Mouse (Mus musculus) CH12F3 (cell line): ENCODE measurements around the gene Pik3ca.

Source experiments
- in situ Hi-C: fragments of 300-500 bp; cut with MboI; formaldehyde crosslinking; loops from 2 replicates; pipeline ENCODE4 v1.14.3; 2020; ENCODE audit warnings: low sequenced_read_pairs

The Pik3ca gene

DNA sequence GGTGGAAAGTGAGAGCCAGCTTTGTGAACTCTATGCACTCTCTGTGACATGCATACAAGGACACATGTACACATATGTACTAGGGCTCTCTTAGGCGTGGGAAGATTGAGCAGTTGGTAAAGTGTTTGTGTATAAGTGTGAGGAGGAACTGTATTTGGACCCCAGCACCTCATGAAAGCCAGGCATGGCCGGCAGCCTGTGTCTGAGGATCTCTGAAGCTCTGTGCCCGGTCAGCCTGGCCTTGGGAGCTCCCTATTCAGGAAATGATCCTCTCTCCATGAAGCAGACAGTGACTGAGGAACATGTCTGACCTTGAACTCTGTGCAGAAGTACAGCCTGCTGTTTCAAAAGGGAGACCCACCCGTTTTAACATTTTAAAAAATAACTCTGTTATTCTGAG, 41.2 kb downstream of the Pik3ca start:
- in situ Hi-C loops = no loop called here

DNA sequence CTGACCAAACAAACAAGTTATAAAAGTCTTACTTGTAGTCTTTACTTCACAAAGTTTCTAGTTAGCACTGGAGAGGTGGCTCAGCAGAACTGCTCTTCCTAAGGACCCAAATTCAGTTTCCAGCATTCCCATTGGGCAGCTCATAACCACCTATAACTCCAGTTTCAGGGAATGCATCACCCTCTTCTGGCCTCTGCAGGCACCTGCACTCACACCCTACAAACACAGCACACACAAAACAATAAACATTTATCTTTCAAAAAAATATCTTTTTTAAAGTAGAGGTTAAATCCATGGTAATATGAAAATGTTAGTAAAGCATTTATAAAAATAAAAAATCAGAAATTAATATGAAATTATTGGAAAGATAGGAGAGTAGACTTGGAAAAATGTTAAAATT, 44.2 kb downstream of the Pik3ca start:
- in situ Hi-C loops = no loop called here

DNA sequence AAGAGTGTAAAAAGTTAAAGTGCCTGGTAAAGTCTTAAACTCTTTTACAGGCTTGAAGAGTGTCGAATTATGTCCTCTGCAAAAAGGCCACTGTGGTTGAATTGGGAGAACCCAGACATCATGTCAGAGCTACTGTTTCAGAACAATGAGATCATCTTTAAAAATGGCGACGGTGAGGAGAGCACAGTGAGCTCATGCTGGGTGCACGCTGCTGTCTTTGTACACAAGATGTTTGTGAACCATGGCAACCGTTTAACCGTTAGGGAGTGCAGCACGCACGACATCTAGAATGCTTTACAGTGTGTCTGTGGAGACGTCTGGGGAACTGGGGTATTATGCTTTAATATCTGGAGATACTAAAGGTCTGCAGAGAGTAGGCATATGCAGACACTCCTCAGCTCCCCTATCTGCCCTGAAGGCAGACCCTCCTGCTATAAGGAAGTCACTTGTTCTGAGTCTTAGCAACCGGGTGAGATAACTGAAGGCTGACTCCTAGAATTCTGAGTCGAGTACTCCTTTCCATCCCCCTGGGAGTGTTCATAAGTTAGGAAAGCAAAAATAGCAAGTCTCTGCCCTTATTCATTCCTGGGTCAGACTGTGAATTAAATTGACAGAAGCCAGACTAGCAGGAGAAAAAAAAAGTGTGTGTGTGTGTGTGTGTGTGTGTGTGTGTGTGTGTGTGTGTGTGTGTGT, 57.0 kb downstream of the Pik3ca start:
- in situ Hi-C loops = no loop called here

DNA sequence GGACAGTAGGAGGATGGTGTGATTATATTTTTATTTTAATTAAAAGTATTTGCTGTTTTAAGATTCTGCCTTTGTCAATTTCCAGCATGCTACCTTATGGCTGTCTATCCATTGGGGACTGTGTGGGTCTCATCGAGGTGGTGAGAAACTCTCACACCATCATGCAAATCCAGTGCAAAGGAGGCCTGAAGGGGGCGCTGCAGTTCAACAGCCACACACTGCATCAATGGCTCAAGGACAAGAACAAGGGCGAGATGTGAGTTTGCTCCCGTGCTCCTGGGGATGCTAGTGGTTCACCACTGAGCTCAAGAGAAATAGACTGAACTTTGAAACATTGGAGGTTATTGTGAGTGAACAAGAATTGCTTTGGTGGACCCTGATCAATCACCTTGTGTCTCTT, 62.3 kb downstream of the Pik3ca start:
- in situ Hi-C loops = no loop called here

DNA sequence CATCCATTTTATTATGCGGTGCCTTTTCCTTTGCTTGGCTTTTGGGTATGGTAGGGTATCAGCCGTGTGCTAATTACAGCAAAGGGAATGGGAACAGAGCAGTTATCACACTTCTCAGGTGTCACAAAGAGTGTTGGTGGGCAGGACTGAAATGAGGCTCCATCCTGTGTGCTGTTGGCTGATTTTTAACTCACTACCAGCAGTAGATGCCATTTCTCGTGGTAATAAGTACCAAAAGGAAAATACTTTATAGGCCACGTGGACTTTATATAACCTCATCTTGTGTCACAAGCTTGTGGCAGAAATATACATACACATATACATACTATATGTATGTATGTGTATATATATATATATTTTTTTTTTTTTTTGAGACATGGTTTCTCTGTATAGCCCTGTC, 69.8 kb downstream of the Pik3ca start:
- in situ Hi-C loops = no loop called here

DNA sequence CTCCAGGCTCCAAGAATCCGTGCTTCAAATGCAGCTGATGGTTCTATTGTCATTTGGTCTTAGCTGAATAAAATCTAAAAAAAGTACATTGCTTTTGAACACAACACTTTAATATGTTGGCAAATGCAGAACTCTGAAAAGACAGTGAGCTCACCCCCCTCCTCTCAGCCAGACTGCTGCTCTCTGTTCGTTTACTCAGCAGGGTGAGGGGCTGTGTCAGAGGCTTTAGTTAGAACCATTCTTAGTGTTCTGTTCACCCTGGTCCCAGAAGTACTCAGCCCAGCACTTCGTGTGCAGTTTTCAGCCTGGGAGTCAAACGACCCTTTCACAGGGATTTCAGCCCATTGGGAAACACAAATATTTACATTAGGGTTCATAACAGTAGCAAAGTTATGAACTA, 70.9 kb downstream of the Pik3ca start:
- in situ Hi-C loops = no loop called here

GRCm38 (mm10) chr3:32470449-32470848, 73.0 kb downstream of the Pik3ca start:
- in situ Hi-C loops = no loop called here

DNA sequence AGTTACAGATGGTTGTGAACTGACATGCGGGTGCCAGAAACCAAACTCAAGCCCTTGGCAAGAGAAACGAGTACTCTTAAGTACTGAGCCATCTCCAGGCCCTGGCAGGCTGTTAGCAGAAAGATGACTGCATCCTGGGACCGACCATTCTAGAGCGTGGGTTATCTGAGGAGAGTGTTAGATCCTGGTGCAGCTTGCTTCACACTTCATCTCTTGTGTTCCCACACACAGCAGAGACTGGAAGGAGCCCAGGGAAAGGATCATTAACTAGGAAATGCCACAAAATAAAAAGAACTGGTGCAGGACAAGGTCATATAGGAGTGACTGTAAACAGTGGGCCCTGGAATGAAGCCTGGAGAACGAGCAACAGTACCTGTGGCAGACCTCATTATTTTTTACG, 73.6 kb downstream of the Pik3ca start:
- in situ Hi-C loops = no loop called here

- in situ Hi-C loops = no loop called here
Measured at GRCm38 (mm10) chr3:32472191-32472900, 74.9 kb downstream of the Pik3ca start.

DNA sequence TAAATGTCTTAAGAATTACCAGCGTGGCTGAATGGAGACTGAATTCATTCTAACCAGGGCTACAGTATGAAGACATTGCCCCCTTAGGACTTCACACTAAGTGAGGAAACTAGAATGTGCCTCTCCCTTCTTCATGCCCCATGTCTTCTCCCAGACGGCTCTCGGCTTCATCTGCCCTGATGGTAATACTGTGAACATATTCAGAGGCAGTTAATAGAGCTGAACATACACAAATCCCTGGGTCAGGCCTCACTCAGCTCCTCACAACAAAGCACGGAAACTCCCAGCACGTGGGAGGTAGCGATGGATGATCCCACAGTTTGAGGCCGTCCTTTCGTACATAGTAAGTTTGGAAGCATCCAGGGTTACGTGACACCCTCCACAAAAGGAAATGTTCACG, 75.7 kb downstream of the Pik3ca start:
- in situ Hi-C loops = no loop called here

GRCm38 (mm10) chr3:32479961-32480360, 82.5 kb downstream of the Pik3ca start:
- in situ Hi-C loops = no loop called here

- in situ Hi-C loops = no loop called here
Measured at GRCm38 (mm10) chr3:32483035-32483434, 85.6 kb downstream of the Pik3ca start.

DNA sequence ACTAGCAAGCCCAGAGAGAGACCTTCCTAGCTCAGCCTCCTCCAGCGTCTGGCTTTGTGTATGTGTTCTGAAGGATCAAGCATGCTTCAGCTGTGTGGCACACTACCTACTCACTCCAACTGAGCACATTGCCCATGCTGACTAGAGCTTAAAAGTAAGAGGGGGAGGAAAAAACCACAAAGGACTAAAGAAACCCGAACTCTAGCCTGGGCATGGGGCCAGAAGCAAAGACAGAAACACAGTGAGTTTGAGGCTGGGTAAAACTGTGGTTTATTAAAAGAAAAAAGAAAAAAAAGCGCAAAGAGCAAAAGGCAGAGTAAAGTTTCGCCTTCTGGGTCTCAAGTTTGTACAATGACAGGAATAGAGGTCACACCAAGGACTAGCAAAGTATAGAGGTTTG, 89.1 kb downstream of the Pik3ca start:
- in situ Hi-C loops = no loop called here

DNA sequence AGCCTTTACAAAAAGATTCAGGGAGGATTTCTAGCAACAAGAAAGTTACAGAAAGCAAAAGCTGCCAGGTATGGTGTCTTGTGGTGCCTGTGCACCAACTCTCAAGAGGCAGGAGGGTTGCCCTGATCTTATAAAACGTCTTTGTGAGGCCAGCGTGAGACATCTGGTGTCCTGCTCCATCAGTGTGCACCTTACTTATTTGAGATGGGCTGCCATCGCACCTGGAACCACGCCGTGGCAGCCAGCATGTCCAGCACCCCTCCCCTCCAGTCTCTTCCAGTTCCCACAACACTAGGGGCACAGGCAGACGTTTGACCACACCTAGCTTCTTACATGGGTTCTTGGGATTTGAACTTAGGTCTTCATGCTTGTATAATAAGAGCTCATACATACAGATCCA, 90.7 kb downstream of the Pik3ca start:
- in situ Hi-C loops = no loop called here

DNA sequence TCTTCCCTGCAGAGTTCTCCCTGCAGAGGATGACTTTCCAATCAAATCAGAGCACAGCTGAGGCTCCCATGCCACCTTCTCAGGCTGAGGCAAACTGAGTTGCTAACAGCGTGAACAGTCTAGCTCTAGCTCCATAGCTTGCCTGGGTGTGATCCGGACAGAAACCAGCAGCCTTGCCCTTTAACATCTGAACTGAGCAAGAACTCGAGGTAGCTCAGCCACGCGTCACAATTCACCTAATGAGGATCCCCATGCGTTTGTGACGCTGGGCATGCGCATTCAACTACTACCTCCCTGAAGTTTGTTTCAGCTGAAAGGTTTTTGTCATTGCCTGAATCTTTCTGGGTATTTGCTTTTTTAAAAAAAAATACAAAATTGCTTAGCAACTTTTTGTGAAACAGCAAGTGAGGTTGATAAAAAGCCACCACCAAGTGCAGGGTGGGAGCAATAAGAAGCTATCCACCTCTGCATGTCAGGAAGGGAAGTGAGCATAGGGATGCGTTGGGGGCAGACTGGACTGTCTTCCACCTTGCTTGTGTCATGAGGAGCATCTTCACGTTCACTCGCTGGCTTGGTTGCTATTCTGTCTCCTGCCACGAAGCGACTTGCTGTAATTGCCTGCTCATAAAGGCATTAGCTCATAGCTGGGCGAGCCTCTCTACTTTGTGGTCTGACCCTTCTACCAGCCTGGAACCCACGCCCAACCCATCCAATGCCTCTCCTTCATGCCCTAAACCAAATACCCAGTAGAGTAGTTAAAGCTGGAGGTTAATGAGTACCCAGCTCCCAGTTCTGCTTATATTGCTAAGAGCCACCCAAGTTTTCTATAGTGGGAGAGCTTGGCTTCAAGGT, 92.8 kb downstream of the Pik3ca start:
- in situ Hi-C loops = no loop called here

DNA sequence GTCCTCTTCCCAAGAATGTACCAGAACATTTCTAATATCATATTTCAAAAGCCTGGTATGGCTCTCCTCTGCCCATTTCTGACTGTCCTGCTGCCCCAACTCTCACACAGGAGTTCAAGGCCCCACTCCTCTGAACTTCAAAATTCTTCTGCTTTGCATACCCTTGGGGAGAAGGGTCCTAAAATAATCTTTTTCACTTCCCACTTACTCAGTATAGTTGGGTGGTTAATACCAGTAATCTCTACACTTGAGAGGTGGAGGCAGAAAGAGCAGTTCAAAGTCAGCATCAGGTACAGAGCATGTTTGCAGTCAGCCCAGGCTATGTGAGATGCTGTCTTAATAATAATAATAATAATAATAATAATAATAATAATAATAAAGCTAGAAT, 93.5 kb downstream of the Pik3ca start:
- in situ Hi-C loops = no loop called here

DNA sequence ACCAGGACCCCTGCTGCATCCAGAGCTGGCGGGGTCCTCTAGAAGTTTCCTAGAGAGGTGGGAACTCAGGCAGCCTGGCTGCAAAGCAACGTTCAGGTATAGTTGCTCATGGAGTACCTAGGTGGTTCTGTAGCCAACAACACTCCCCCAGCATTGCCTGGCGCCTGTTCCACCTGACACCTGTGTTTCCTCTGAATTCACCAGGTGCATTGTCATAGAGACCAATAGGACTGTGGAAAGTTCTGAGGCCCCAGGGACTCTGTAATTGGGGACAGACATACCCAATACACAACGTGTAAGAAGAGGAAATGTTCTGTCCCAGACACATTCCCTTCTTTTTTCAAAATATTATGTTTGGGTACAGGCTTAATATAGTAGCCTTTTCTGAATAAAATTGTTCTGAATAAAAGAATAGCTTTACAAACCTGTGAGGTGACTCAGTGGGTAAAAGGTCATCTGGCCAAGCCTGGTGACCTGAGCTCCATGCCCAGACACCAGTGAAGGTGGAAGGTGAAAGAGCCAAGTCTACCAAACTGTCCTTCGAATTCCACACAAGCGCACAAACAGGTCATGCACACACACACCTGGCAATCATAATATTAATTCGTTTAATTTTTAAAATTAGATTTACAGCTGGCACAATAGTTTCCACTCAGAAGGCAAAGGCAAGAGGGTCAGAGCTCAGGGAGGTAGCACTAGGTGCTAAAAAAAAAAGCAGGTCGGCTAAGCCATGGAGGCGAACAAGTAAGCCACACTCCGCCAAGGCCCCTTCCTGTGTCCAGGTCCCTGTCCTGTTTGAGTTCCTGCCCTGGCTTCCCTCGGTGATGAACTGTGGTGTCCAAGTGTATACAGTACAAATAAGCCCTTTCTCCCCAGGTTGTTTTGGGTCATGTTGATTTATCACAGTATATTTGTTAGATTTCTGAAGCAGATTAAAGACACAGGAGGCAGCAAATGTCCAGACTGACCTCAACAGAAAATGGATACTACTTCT, 94.9 kb downstream of the Pik3ca start, which contains the start of gene Kcnmb3:
Gene Kcnmb3 (minus strand): TSS at position 135 of the 994 bp plus-strand sequence.
- in situ Hi-C loops = no loop called here

- in situ Hi-C loops = no loop called here
Measured at GRCm38 (mm10) chr3:32494387-32495087, 97.1 kb downstream of the Pik3ca start.

DNA sequence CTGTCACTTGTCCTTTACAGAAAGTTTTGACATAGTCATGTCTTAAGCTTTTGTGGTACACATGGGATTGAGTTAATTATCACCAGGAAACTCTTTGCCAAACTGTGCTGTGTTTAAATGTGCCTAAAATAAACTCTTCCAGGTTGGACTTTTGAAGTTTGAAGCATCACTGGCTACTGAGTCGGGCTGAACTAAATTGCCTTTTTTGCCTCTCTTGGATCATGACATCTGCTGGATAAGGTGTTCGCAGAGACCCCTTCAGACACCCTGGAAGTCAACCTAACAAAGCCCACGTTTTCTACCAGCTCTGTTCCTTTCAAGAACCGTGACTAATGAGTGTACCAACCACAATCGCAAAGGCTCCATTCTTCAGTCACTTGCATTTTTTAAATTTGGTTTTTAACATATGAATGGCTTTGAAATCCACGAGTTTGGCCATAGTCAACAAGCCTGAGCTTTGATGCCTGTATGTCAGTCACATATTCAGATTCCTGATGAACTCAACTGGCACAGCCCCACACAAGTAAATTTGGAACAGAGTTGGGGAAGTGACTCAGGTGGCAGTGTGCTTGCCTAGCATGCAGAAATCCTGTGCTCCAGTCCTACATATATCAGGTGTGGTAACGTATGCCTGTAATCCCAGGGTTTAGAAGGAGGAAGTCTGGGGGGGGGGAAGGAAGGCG, 97.8 kb downstream of the Pik3ca start:
- in situ Hi-C loops = no loop called here
